Mouse (Mus musculus) urinary bladder, adult 2 months (tissue): ENCODE measurements at regions not wholly inside any gene's neighbourhood (a gene's known extent, or its start where the extent isn't known, plus 50 kb on each side); places are given as distances from the start of the nearest gene placed in this dataset.
"Not testable (repeated sequence)": the region's sequence is repeated elsewhere in the genome, so short reads cannot be mapped to it uniquely, and the experiment has no call there.

Experiments used
- DNase-seq: peaks from one replicate; pipeline ENCODE4 v3.0.0; 2022; ENCODE audit warnings: low spot score

DNA sequence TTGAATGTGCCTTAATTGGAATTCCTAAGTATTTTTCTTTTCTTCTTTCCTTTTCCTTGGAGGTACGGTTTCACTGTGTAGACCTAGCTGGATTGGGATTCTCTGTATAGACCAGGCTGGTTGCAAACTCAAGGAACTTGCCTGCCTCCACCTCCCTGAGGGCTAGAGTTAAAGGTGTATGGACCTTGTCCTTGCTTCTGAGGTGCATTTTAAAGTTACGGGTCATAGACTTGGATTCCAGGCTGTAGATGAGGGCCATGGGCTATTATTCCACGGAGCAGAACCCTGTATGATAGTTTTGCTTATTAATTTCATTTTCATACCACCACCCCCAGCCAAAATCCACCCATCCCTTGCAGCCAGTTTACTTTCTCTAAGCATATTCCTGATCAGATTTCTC lies 50.7 kb upstream of the Wdr26 start:
- no peak for DNase-seq

DNA sequence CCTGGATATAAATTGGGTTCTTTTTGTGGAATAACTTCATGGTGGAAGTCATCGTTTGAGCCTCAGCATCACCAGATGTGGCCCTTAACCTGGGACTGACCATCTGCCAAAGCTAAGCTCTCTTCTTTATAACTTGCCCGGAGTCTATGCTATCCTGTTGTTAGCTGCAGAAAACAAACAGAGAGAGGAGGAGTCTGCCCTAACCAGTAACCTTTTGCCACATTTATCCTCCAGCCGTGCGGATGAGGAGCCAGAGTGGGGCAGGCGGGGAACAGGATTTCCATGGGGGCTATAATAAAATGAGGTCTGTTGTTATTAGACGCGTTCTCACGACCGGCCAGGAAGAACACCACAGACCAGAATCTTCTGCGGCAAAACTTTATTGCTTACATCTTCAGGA lies 51.4 kb upstream of the Wdr26 start:
- DNase-seq, result no peak

DNA sequence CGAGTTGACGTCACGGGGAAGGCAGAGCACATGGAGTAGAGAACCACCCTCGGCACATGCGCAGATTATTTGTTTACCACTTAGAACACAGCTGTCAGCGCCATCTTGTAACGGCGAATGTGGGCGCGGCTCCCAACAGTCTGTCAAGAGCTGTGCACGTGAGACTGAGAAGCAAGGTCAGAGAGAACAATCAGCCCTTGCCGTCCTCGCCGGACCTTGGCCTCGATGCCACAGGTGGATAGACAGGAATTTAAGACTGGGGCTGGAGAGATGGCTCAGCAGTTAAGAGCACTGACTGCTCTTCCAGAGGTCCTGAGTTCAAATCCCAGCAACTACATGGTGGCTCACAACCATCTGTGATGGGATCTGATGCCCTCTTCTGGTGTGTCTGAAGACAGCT lies 58.7 kb upstream of the Wdr26 start:
- DNase-seq, result not testable (repeated sequence)

DNA sequence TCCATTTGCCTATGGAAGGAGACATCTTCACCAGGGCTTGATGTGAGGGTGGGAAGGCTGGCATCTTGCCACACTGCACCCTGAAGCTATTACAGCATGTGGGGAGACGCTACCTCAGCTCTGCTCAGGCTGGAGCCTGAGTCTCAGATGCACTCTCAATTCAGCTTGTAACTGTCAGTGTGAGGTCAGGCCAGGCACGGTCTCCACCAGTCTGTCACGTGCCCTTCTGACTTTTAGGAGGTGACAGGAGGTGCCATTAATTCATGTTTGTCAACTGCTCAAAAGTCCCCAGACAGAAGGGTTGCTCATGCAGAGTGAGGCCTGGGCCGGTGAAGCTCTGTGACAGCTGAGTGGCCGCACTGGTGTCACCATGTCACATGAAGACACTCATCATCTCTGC lies 59.4 kb upstream of the Wdr26 start:
- no peak for DNase-seq

DNA sequence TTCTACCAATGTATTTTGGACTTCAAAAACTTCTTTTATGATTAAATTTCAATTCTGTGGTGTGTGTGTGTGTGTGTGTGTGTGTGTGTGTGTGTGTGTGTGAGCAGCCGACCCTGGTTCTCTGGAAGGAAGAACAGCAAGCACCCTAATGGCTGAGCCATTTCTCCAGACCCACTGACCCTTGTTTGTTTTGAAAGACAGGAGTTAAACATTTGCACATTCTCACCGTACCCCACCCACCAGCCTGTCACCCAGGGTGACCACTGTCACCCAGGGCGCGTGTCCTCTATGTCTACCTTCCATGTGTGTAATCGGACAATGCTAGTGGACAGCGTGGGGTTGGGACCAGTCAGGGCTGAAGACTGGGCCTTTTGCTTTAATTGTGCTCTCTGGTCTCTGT lies 60.0 kb upstream of the Wdr26 start:
- DNase-seq, result no peak

DNA sequence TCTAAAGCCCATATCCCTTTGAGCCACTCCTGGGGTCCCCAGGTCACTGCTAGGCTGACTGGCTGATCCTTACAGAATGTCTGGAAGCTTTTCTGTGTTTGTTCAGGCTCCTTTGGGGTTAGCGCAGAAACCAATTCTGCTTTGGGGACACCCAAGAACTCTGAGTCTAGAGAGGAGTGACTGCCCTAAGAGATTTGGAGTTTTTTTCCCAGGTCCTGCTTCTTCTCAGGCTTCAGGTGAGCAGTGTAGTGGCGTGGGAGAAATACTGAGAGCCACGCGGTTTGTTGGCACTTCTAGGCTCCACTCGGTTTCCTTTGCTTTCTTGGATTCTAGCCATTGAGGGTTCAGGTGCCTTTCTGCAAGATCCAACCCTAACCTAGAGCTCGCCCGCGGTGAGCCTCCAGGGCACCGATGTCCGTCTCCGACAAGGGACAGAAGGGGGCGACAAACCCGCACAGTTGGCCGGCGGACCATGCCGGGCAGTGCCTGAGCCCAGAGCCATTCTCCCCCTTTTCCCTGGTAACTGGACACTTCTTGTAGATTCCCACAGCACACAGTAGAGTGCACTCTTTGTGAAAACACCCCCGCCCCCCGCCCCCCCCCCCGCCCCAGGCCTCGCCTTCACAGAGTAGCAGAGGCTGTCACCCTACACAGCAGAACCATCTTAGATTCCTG lies 61.0 kb upstream of the Wdr26 start:
- peak; percentile 66 for DNase-seq

DNA sequence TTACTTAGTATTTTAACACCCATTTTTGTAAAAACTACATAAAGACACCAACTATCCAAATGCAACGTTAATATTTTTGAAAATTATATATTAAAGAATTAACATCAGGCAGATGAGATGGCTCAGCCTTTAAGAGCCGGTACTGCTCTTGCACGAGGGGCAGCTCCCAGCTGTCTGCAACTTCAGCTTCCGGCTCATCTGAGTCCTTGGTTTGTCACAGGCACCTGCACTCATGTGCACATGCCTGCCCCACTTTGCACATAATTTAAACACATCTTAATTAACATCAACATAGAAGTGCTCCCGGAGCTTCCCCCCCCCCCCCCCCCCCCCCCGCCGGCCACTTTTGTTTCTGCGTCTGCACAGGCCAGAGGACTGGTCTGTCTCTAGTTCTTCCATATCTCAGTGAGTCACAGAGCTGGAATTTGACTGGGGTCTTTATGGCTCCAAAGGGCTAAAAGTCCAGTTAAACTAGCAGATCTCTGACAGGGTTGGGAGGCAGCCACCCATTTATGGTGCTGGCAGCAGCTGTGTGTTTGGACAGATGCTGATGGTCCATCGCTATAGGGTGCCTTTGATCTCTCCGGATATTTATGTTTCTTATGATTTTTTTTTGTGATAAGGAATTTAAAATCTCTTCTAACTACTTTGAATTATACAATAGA lies 61.9 kb upstream of the Wdr26 start:
- DNase-seq, result no peak

DNA sequence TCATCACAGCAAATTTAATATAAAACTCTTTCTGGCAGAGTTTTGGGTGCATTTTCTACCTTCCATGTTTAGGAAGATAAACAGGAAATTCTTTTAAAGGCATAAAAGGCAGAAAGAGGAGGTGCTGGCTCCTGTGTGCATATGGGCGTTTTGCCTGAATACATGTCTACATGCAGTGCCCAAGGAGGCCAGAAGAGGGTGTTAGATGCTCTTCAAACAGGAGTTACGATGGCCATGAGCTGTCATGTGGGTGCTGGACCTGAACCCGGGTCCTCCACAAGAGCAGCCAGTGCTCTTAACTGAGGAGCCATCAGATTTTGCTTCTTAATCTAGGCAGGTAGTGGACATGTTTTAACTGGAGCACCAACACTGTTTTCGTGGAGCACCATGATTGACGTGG lies 69.0 kb upstream of the Wdr26 start:
- no peak for DNase-seq

DNA sequence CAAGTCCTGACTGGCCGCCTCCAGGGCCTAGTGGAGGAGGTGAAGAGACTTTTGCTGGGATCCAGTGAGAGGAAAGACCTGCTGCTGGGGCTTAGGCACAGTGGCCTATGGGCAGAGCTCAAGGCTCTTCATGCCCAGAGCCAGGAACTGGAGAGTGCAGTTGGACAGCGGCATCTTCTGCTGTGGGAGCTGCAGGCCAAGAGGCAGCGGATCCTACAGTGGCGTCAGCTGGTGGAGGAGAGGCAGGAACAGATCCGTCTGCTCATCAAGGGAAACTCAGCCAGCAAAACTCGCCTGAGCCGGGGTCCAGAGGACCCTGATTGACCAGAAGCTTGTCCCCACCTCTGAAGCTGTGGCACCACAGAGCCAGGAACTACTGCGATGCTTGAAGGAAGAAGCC lies 69.4 kb upstream of the Cnih3 start:
- DNase-seq, result not testable (repeated sequence)

DNA sequence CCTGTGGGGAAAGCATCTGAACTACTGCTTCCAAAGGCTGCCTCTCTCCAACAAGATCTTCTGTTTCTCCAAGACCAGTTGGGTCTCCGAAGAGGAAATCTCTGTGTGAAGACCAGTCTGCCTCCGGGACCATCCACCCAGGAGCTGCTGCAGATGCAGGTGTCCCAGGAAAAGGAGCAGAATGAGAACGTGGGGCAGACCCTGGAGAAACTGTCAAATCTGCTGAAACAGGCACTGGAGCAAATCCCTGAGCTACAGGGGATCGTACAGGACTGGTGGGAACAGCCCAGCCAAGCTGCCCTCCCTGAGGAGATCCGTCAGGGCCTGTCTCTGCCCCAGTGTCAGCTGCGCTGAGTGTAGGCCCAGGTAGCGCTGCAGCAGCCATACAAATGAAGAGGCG lies 68.9 kb upstream of the Cnih3 start:
- DNase-seq, result not testable (repeated sequence)

DNA sequence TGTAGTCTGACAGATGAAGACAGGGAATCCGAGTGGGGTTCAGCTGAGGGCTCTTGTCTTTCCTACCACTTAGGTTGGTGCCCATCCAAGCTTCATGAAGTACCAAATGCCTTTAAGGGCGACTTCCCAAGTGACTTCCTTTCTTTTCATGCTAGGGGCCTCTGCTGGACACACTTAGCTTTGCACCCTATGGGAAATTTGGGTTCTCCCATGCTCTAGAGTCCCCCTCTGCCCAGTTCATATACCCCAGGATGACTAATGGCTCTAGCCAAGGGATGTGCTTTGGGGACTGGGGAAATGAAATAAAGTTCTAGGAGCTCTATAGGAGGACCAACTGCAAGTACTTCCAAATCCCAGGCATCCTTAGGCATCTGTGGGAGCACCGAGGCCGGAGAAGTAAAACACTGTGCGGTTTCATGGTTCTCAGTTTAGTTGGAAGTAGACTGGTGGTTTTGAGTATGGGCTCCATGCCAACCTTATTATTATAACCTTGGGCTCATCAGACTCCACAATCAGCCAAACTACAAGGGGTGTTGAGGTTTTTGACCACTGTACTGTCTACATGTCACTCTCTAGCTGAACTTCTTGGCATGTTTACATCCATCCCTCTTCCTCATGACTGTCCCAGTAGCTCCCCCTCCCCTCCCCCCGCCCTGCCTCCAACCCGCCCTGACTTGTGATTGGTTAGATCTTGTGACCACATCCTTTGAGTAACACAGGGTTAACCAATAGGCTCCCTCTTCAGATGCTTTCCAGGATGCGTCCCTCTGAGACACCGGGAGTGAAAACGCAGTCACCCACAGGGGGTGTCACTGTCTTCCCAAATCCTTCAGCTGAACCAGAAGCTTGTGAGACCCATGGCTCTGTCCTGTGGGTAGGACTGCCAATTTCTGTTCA lies 67.9 kb upstream of the Cnih3 start:
- DNase-seq, result no peak

DNA sequence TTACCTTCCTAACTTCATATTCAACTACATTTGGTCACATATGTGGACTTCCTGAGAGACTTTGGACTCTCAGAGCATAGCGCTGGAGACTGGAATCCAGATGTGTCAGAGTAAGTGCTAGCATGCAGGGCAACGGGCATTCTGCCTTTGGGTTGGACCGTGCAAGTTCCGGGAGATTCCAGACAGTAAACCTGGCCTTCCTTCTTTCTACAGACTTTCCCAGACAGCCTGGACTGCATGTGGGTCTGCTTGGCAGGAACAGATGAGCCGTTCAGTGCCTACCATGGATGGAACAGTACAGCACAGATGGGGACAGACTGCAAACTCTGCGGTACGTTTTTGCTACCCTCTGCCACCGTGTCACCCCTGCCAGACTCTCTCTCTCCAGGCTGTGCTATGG lies 66.8 kb upstream of the Cnih3 start:
- no peak for DNase-seq

DNA sequence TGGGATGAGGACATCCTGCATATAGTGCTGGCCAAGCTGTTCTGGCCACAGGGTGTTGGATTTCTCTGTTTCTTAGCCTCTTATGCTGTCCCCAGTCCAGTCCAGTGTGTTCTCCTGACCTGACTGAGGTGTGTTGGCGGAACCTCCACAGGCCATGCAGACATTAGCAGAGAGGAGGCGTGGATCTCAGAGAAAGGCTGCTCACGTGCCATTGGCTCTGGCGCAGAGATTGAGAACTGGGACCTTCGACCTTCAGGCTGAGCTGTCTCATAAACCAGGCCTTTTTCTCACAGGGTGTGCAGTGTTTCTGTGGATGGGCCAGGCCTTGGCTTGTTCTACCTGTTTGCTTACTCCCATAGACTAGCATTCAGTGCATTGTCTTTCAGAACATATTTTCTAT lies 66.3 kb upstream of the Cnih3 start:
- no peak for DNase-seq

DNA sequence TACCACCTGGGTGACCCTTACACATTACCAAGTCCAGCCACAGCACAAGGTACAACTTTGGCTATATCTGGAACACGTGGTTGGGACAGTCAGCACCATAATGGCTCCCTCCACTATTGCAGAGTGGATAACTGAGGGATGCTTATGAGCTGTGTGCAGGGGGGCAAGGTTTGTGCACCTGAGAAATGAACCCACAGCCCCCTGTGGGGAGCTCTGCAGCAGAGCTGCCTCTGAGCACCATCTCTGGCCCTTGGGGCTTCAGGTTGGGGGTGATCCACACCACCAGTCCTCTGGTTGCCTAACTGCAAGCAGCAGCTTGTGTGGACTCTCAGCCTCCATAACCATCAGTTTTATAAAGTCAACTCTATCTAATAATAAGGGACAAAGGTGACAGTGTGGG lies 65.3 kb upstream of the Cnih3 start:
- no peak for DNase-seq

DNA sequence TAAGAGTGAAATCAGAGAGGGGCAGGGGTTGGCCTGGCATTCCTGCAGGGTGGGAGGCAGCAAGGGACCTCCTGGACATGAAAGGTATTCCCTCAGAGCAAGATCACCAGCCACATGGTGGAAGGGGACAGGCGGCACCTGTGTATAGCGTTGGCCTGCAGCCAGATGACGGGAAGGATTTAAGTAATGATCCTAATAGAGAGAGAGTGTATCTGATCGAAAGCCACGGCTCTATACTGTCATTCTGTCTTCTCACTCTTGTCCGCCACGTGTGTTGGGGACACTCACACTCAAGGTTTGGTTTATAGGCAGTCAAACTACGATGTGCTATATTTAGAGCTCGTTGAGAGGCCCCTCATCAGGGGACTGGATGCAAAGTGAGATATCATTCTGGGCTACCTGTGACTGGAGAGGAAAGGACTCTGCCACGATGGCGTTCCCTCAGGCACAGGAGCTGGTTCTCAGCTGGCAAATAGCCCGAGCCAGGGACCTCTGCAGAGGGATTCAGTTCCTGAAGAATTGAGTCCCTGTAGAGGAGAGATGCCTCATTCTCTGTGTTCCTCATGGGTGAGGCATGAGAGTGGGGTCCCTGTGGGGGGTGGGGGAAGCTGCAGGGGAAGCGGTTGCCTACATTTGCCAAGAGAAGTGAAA lies 62.9 kb upstream of the Cnih3 start:
- DNase-seq, result no peak

DNA sequence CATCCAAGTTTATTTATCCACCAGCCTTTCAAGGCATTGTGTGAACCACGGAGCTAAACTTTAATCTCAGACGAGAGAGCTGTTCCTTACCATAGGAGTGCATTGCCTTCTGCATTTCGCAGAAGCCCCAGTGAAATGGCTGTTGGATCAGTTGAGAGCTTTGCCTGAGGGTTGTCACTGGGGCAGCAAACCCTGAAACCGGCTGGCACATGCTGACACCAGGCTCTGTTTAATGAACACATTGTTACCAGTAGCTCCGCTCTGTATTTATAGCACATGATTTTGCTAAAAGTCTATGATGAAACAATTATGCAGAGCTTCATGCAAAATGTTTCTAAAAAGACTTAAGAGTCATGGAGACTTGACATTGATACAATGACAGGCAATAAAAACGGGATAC lies 61.2 kb upstream of the Cnih3 start:
- DNase-seq, result no peak

DNA sequence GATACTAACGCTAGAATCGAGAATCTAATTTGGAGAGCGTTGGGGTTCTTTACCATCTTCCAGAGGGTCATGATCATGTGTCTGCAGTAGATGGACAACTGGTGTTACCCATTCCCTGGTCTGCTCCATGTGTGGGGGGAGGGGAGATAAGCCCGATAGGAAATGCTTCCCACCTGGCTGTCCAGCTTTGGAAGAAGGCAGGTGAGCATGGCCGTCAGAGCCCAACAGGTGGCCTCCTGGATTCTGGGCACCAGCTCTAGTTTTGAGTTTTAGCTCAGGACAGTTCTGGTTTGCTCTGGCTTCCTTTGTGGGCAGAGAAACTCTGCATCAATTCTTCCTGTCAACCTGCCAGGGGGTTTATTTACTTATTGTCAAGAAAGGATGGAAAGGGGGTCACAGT lies 60.5 kb upstream of the Cnih3 start:
- no peak for DNase-seq

DNA sequence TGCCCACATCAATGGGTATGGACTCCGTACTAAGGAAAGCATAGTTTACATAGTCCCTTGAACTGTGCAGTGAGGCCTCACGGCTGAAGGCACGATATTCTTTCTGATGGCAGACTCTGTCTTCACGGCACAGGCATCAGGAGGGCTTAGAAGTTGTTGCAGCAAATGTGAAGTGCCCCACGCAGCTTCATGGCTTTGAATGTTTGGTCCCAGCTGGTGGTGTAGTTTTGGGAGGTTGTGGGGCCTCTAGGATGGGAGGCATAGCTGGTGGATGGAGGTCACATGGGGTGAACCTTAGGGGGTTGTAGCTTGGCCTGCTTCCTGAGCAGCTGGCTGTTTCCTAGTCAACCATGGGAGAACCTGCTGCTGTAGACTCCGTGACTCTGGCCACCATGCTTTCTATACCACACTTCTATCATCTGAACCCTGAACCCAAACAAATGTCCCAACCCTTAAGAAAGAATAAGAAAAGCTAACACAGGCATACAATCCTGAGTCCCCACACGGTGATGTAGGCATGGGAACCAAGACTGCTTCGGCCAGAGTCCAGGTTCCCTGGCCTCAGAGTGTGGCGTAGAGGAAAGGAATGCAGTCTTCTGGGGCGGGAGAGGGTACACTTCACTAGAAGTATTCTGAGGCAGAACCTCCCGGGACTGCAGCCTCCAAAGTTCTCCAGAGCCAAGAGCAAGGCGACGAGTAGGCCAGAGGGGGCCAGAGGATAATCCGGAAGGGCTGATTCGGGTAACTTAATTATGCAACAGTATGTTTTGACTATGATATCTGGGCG lies 59.2 kb upstream of the Cnih3 start:
- no peak for DNase-seq

DNA sequence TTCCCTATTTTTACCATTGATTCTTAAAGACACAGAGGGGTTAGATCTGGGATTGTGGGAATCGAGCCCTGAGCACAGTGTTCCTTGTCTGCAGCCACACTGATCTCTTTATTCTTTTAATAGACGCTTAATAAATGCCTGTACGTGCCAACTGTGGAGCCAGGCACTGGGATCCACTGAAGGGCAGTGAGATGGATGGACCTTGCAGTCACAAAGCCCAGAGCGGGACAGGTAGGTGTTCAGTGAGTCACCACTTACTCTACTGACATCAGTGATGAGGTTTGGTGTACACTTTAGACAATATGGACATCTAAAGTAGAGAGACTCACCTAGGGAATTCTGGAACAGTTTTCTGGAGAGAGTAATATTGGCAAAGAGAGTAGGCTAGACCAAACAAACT lies 56.8 kb upstream of the Cnih3 start:
- DNase-seq, result no peak

DNA sequence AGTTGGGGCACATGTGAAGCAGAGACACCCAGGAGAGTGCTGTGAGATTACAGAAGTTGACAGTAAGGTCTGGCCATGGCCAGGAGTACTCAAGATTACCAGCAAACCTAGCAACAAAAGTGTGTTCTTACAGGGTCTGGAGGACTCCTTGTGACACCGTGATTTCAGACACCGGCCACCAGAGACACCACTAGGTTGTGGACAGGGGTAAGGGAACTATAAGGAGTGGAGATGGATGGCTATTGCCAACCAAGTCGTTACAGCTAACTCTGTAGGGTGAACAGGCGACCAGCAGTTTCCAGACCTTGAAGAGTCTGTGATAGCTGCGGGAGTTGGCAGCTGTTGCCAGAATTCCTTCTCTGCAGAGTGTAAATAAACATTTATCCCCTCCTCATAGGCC lies 54.4 kb upstream of the Cnih3 start:
- no peak for DNase-seq

DNA sequence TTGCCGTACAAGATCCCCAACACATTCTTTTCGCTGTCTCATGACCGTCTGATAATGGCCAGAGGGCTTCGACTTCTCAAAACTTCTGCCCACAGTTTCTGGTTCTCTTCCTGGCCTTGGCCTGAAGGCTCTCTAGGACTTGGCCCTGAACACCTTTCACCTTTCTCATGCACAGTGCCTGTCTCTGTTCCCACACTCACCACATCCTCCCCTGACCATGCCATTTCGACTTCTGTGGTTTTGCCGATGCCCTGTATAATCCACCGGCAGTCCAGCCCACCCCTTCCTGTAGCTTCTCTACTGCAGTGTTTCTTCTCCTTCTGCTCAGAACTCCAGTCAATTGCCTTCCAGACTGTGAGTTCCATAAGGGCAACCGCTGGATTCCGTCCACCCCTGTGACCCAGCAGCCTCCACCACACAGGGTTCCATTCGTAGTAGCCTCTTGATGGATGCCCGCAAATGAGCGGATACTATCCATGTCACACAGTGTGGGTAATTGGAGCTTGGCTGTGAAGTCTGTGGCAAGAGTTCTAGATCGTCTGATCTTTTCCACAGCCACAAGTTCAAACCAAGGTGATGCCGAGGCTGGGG lies 53.3 kb upstream of the Cnih3 start:
- no peak for DNase-seq
